Mouse (Mus musculus) monocyte, adult 2 months (primary cell): ENCODE results near the gene Rcn1.

Experiments used
- DNase-seq, 2 experiments: peaks; one replicate each; pipeline ENCODE4 v3.0.0; 2022; ENCODE audit warnings: low spot score in 2 of 2, low read depth in 1 of 2

Gene Rcn1

GRCm38 (mm10) chr2:105396066-105396465 is 3.1 kb downstream of the Rcn1 start:
- no peak for DNase-seq

- no peak for DNase-seq
These were observed 4.7 kb downstream of the Rcn1 start for GRCm38 (mm10) chr2:105394375-105394774.

GRCm38 (mm10) chr2:105392514-105392913 is 6.6 kb downstream of the Rcn1 start:
- no peak for DNase-seq

GRCm38 (mm10) chr2:105391414-105391784 is 7.7 kb downstream of the Rcn1 start:
- DNase-seq: no peak

- DNase-seq: no peak
These were observed 8.3 kb downstream of the Rcn1 start for GRCm38 (mm10) chr2:105390653-105391413.

GRCm38 (mm10) chr2:105389007-105389890 is 9.9 kb downstream of the Rcn1 start:
- DNase-seq: no peak

- no peak for DNase-seq
These were observed 12.7 kb downstream of the Rcn1 start for GRCm38 (mm10) chr2:105386418-105386817.

- no peak for DNase-seq
These were observed 14.1 kb downstream of the Rcn1 start for GRCm38 (mm10) chr2:105384998-105385397.

- no peak for DNase-seq
These were observed 16.1 kb downstream of the Rcn1 start for GRCm38 (mm10) chr2:105383063-105383462.

- DNase-seq: no peak
These were observed 18.3 kb downstream of the Rcn1 start for GRCm38 (mm10) chr2:105380757-105381319.

- DNase-seq: no peak
These were observed 19.4 kb downstream of the Rcn1 start for GRCm38 (mm10) chr2:105379682-105380081.

- DNase-seq: no peak
These were observed 23.4 kb downstream of the Rcn1 start for GRCm38 (mm10) chr2:105375705-105376104.

GRCm38 (mm10) chr2:105375261-105375660 is 23.9 kb downstream of the Rcn1 start:
- no peak for DNase-seq

GRCm38 (mm10) chr2:105373658-105374057 is 25.5 kb downstream of the Rcn1 start:
- no peak for DNase-seq

- no peak for DNase-seq
These were observed 26.4 kb downstream of the Rcn1 start for GRCm38 (mm10) chr2:105372727-105373126.

GRCm38 (mm10) chr2:105372156-105372555 is 27.0 kb downstream of the Rcn1 start:
- no peak for DNase-seq

- DNase-seq: no peak
These were observed 28.4 kb downstream of the Rcn1 start for GRCm38 (mm10) chr2:105370698-105371097.

GRCm38 (mm10) chr2:105370240-105370639 is 28.9 kb downstream of the Rcn1 start:
- no peak for DNase-seq

GRCm38 (mm10) chr2:105367623-105368022 is 31.5 kb downstream of the Rcn1 start:
- DNase-seq: no peak

- no peak for DNase-seq
These were observed 41.1 kb downstream of the Rcn1 start for GRCm38 (mm10) chr2:105358040-105358439.

- no peak for DNase-seq
These were observed 42.3 kb downstream of the Rcn1 start for GRCm38 (mm10) chr2:105356791-105357190.

GRCm38 (mm10) chr2:105348886-105349285 is 50.2 kb downstream of the Rcn1 start:
- no peak for DNase-seq
